Mouse (Mus musculus) G1E (cell line): Measurements from ENCODE around the gene Eif4ebp2. TPM values are rescaled to one million over a fixed set of nuclear protein-coding genes. Genes with fewer than 3 reads are reported as not detected.

Experiments used
- ATAC-seq: 2 replicates; pipeline ENCODE4 v1.8.0; 2016; ENCODE audit warnings: mild to moderate bottlenecking; ENCODE audit not compliant: insufficient number of reproducible peaks, poor library complexity, low FRiP score, severe bottlenecking; ENCODE audit errors: extremely low read depth
- DNase-seq: peaks from one replicate; pipeline ENCODE4 v3.0.0; 2012; ENCODE audit warnings: low spot score
- H3K27me3 ChIP-seq: 2 replicates; pipeline ENCODE4 v1.6.1; 2012; ENCODE audit warnings: mild to moderate bottlenecking, low read length, inconsistent platforms; ENCODE audit not compliant: insufficient read depth
- H3K36me3 ChIP-seq: replicated peaks from 2 replicates; pipeline ENCODE3; 2012; ENCODE audit warnings: mild to moderate bottlenecking, inconsistent platforms
- H3K4me1 ChIP-seq: 2 replicates; pipeline ENCODE4 v1.6.1; 2012; ENCODE audit warnings: low read depth, low read length, inconsistent platforms, mixed read lengths; ENCODE audit not compliant: insufficient read depth
- H3K4me3 ChIP-seq: 2 replicates; pipeline ENCODE4 v1.5.1; 2012; ENCODE audit warnings: low read depth, mild to moderate bottlenecking, inconsistent platforms, low read length, moderate library complexity, mixed read lengths
- H3K9me3 ChIP-seq: replicated peaks from 2 replicates; pipeline ENCODE4 v1.6.1; 2012; ENCODE audit warnings: inconsistent platforms
- CTCF ChIP-seq: IDR thresholded peaks from 2 replicates; pipeline ENCODE4 v1.5.1; 2012; ENCODE audit warnings: low read depth, low read length, inconsistent platforms, mixed read lengths
- GATA1 ChIP-seq: IDR thresholded peaks from 2 replicates; pipeline ENCODE4 v1.6.1; 2012; ENCODE audit warnings: borderline replicate concordance, low read length, inconsistent platforms, mixed read lengths
- GATA2 ChIP-seq: IDR thresholded peaks from 2 replicates; pipeline ENCODE4 v1.6.1; 2012; ENCODE audit warnings: low read depth, low read length, inconsistent platforms, borderline replicate concordance
- POLR2AphosphoS5 ChIP-seq: IDR thresholded peaks from 2 replicates; pipeline ENCODE4 v1.6.1; 2012; ENCODE audit warnings: low read depth, low read length, inconsistent platforms; ENCODE audit not compliant: insufficient replicate concordance
- TAL1 ChIP-seq: conservative IDR thresholded peaks from 2 replicates; pipeline ENCODE4 v1.6.1; 2012; ENCODE audit warnings: low read depth, low read length, inconsistent platforms, mixed read lengths
- polyA plus RNA-seq: library from polyadenylated mRNA; stranded (reverse); fragments of >175 nt; gene quantifications from 2 replicates; pipeline ENCODE4 v1.2.3, GENCODE M21; 2012
- total RNA-seq, 2 experiments: library from RNA; stranded (forward) in 1 of 2; stranded (reverse) in 1 of 2; fragments of 200-1000 nt in 1 of 2; fragments of >200 nt in 1 of 2; fragmentation: Nextera tagmentation in 1 of 2; gene quantifications; 2 replicates each; pipeline ENCODE4 v1.2.3; 2014 to 2017

Gene Eif4ebp2
- total and polyA plus RNA-seq, 3 experiments = 9.4 to 184 (median 96.4) TPM

DNA sequence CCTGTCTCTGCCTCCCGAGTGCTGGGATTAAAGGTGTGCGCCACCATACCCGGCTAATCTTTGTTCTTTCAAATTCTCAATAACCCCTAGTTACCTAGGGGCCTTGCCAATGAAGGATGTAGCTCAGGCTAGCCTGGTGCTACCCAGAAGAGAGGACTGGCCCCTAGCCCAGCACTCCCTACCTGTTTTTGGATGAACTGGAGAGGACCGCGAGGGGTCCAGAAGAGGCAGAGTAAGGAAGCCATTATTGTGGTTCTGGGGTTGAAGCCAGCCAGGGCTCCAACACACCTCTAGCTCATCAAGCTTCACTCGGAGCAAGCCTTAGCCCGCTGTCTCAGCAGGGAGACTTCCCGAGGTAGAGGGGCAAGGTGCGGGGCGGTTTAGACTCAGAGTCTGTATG, 34.8 kb downstream of the Eif4ebp2 start, which contains the start of gene Nodal:
Nodal (plus strand) TSS at position 301 of the 400 bp plus-strand sequence.
- ATAC-seq (no peak), DNase-seq (no peak)
- Histone ChIP-seq H3K36me3 (no peaks in the 10 kb centered on the region), H3K4me1 (peaks cover 22% of the 10 kb centered on the region), H3K9me3 (no peaks in the 10 kb centered on the region), H3K27me3 (peaks cover 16% of the 10 kb centered on the region), H3K4me3 (no peak within 1 kb of the TSS; the same call in 1 of the 2 replicates)
- TF ChIP-seq GATA1 (no peak), CTCF (no peak), TAL1 (no peak), GATA2 (no peak), POLR2AphosphoS5 (no peak)

DNA sequence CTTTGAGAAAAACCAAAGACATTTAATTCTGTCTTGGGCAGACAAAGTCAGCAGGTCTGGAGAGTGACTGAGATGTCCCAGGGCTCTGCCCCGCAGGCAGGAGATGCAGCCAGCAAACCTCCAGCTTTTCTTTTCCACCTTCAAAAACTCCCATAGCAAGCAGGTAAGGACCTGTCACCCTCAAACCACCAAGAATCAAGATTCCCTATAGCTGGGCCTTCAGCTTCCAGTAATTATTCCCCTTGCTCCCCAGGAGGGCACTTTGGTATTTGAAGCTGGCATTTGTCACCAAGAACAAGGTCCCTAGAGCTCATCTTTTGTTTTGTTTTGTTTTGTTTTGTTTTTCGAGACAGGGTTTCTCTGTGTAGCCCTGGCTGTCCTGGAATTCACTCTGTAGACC, 35.4 kb downstream of the Eif4ebp2 start:
- no peak for DNase-seq
- no peak overlapping the region for H3K4me3 ChIP-seq
- peaks cover 16% of the 10 kb centered on the region for H3K27me3 ChIP-seq
- TF ChIP-seq POLR2AphosphoS5 = no peak
- TF ChIP-seq GATA1 = no peak
- no peak for TF ChIP-seq CTCF
- no peak for TF ChIP-seq GATA2
- TF ChIP-seq TAL1 = no peak
- H3K4me1 ChIP-seq = peaks cover 24% of the 10 kb centered on the region
- no peak for ATAC-seq
- H3K36me3 ChIP-seq = no peaks in the 10 kb centered on the region
- no peaks in the 10 kb centered on the region for H3K9me3 ChIP-seq

- ATAC-seq (no peak), DNase-seq (no peak)
- Histone ChIP-seq H3K4me1 (peaks cover 25% of the 10 kb centered on the region), H3K4me3 (no peak overlapping the region), H3K27me3 (peaks cover 16% of the 10 kb centered on the region), H3K9me3 (no peaks in the 10 kb centered on the region), H3K36me3 (no peaks in the 10 kb centered on the region)
- TF ChIP-seq TAL1 = no peak
These were observed 35.9 kb downstream of the Eif4ebp2 start for GRCm38 (mm10) chr10:61416561-61416960.

GRCm38 (mm10) chr10:61415890-61416289, 36.6 kb downstream of the Eif4ebp2 start:
- DNase-seq = no peak
- no peak overlapping the region for H3K4me3 ChIP-seq
- TF ChIP-seq CTCF (no peak), POLR2AphosphoS5 (no peak), TAL1 (no peak), GATA1 (no peak), GATA2 (no peak)
- no peaks in the 10 kb centered on the region for H3K36me3 ChIP-seq
- no peaks in the 10 kb centered on the region for H3K9me3 ChIP-seq
- no peak for ATAC-seq
- peaks cover 27% of the 10 kb centered on the region for H3K4me1 ChIP-seq
- peaks cover 16% of the 10 kb centered on the region for H3K27me3 ChIP-seq

DNA sequence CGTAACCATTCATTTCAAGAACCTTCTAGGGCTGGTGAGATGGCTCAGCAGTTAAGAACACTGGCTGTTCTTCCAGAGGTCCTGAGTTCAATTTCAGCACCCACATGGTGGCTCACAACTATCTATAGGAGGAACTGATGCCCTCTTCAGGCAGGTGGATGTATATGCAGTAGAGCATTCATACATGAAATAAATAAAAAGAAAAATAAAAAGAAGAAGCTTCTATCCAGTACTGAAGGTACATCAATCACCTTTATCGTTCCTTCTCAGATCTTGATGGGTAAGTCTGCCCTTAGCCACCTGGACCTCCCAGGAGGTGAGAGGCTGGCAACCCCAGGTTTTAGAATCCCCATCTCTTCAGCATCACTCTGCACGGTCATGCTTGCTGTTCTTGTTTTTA, 37.2 kb downstream of the Eif4ebp2 start:
- no peak for ATAC-seq
- Histone ChIP-seq H3K36me3 (no peaks in the 10 kb centered on the region), H3K4me1 (peaks cover 29% of the 10 kb centered on the region), H3K4me3 (no peak overlapping the region), H3K27me3 (peaks cover 16% of the 10 kb centered on the region), H3K9me3 (no peaks in the 10 kb centered on the region)
- no peak for DNase-seq
- no peak for TF ChIP-seq POLR2AphosphoS5
- no peak for TF ChIP-seq TAL1
- no peak for TF ChIP-seq GATA2
- no peak for TF ChIP-seq CTCF
- no peak for TF ChIP-seq GATA1

- no peak for TF ChIP-seq GATA2
- TF ChIP-seq TAL1 = peak; percentile 53
- no peaks in the 10 kb centered on the region for H3K36me3 ChIP-seq
- ATAC-seq (peak; percentile 81), DNase-seq (peak; percentile 56)
- peak overlapping the region; percentile 42; the same call in 1 of the 2 replicates for H3K4me3 ChIP-seq
- no peaks in the 10 kb centered on the region for H3K9me3 ChIP-seq
- peaks cover 35% of the 10 kb centered on the region for H3K4me1 ChIP-seq
- H3K27me3 ChIP-seq = peaks cover 3% of the 10 kb centered on the region; the same call in 1 of the 2 replicates
These were observed 39.4 kb downstream of the Eif4ebp2 start for GRCm38 (mm10) chr10:61412910-61413625.

DNA sequence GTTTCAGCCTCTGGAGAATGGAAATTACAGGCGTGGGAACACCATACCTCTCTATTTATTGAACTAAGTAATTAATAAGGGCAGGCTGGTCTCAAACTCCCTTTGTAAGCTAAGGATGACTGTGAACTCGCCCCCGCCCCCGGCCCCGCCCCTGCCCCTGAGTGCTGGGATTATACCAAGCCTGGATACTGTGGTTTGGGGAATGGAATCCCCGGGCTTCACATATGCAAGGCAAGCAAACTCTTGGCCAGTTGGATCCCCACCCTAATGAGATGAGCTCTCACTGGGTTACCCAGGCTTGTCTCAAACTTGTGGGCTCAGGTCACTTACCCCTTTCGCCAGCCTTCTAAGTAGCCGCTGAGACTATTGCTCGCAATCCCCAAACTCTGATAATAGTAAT, 42.3 kb downstream of the Eif4ebp2 start:
- no peaks in the 10 kb centered on the region for H3K36me3 ChIP-seq
- no peaks in the 10 kb centered on the region for H3K9me3 ChIP-seq
- H3K4me1 ChIP-seq = peaks cover 30% of the 10 kb centered on the region
- TF ChIP-seq POLR2AphosphoS5 = no peak
- TF ChIP-seq CTCF = no peak
- no peak for TF ChIP-seq GATA2
- TF ChIP-seq TAL1 = no peak
- TF ChIP-seq GATA1 = no peak
- H3K4me3 ChIP-seq = no peak overlapping the region
- H3K27me3 ChIP-seq = peaks cover 11% of the 10 kb centered on the region; the same call in 1 of the 2 replicates
- DNase-seq = no peak
- ATAC-seq = no peak
